Mouse (Mus musculus) small intestine, adult 2 months (tissue): ENCODE measurements around the gene Med24. TPM values are rescaled to one million over a fixed set of nuclear protein-coding genes. Genes with fewer than 3 reads are reported as not detected.
A peak's percentile ranks its signal among the peaks of the same experiment; 100 is the strongest.

Source experiments
- H3K27ac ChIP-seq: fragments of 200-500 bp; 2 replicates; pipeline ENCODE4 v1.5.1; 2012; ENCODE audit warnings: low read depth, low read length, control low read depth, inconsistent platforms; ENCODE audit not compliant: insufficient read depth
- H3K27me3 ChIP-seq: fragments of 200-500 bp; 2 replicates; pipeline ENCODE4 v1.6.1; 2012; ENCODE audit warnings: mild to moderate bottlenecking, moderate library complexity, low read length, inconsistent platforms; ENCODE audit not compliant: control insufficient read depth, insufficient read depth
- H3K36me3 ChIP-seq: fragments of 200-500 bp; 2 replicates; pipeline ENCODE4 v1.6.1; 2012; ENCODE audit warnings: mild to moderate bottlenecking, low read length, control low read depth, inconsistent platforms; ENCODE audit not compliant: control insufficient read depth, insufficient read depth
- H3K4me1 ChIP-seq: fragments of 200-500 bp; 2 replicates; pipeline ENCODE4 v1.6.1; 2012; ENCODE audit warnings: low read length, inconsistent platforms, mixed read lengths; ENCODE audit not compliant: control insufficient read depth, insufficient read depth, insufficient read length
- H3K4me3 ChIP-seq: fragments of 200-500 bp; 2 replicates; pipeline ENCODE4 v1.5.1; 2012; ENCODE audit warnings: low read depth, mild to moderate bottlenecking, control low read depth, inconsistent platforms, low read length, moderate library complexity
- CTCF ChIP-seq: fragments of 200-500 bp; IDR thresholded peaks from 2 replicates; pipeline ENCODE4 v1.5.1; 2012; ENCODE audit warnings: low read depth, mild to moderate bottlenecking, control low read depth, inconsistent platforms, low read length, moderate library complexity, mixed read lengths; ENCODE audit not compliant: insufficient replicate concordance, insufficient read length; ENCODE audit errors: extremely low read depth
- POLR2A ChIP-seq: fragments of 200-500 bp; IDR thresholded peaks from 2 replicates; pipeline ENCODE4 v1.6.1; 2012; ENCODE audit warnings: low read depth, mild to moderate bottlenecking, control low read depth, inconsistent platforms, low read length, moderate library complexity
- WGBS: fragments of 180-500 bp; shearing (Covaris S2); methylation state at CpG from one replicate; pipeline ENCODE4 v1.1.7; 2018; 5-methylcytosine and 5-hydroxymethylcytosine counted together
- polyA plus RNA-seq: library from polyadenylated mRNA; depleted of rRNA; stranded (reverse); fragments of >200 nt; gene quantifications from 2 replicates; pipeline ENCODE4 v1.2.3, GENCODE M21; 2012

Med24 gene
- polyA plus RNA-seq, 1 experiment = 49.5 TPM

DNA sequence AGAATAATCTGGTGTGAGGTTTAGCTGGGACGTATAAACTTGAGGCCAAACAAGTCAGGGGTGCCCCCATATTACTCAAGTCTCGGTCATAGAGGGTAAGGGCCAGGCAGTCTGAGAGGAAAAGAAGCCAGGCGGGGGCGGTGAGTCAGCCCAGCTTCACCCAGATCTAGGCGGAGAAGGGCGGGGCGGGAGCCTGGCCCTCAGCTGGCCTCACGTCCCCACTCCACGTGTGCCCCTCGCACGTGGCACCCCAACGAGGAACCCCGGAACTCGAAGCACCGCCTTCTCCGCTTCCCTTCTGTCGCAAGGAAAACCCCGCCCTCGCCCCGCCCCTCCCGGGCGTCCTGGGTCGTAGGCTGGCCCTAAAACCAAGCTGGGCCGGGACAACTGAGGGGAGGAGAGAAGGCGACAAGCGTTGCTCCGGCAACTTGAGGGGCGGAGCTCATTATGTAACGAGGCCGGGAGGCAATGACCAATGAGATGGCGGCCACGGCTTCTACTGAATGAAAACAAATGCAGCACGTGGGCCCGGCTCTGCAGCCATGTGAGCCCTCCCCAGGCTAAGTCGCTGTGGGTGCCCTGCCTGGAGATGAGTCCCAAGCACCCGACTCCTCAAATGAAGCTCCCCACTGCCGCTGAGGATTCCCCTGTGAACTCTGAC lies 44.5 kb upstream of the Med24 start:
- TF ChIP-seq POLR2A (peak; percentile 66; the same call in 1 of the 2 replicates), CTCF (no peak)
- under 1% methylated on average over 37 of the region's 37 CpGs for WGBS
- peaks cover 27% of the 10 kb centered on the region for H3K4me1 ChIP-seq

DNA sequence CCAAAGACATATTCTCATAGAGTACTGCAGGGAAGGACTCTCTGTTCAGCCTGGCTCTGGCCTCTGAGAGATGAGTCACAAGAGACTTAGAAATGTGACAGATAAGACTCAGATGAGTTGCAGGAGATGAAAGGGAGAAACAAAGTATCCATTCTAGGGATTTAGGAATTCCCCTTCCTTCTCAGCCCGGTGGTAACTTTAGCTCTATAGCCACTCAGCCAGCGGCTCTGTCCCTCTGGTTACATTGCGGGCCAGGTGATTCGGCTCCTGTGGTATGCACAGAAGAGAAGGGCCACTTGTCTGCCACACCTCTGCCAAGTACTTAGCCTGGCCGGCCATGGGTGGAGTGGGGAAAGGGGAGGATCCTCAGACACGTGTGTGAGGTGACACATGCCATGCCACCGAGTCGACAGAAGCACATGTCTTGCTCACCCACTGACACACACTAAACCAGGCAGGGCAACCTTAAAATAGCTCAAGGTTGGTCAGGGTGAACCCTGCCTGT lies 43.5 kb upstream of the Med24 start:
- Histone ChIP-seq H3K4me3 (peak overlapping the region; percentile 66), H3K27me3 (no peaks in the 10 kb centered on the region), H3K27ac (peak overlapping the region; percentile 97), H3K36me3 (peaks cover 49% of the 10 kb centered on the region), H3K4me1 (peaks cover 27% of the 10 kb centered on the region)
- TF ChIP-seq CTCF (no peak), POLR2A (peak; percentile 66; the same call in 1 of the 2 replicates)
- 9% methylated on average over 8 of the region's 8 CpGs for WGBS

More for the DNA sequence above, 44.5 kb upstream of the Med24 start:
- H3K27me3 ChIP-seq = no peaks in the 10 kb centered on the region
- peak overlapping the region; percentile 68 for H3K4me3 ChIP-seq
- H3K36me3 ChIP-seq = peaks cover 38% of the 10 kb centered on the region
- peak overlapping the region; percentile 99 for H3K27ac ChIP-seq

DNA sequence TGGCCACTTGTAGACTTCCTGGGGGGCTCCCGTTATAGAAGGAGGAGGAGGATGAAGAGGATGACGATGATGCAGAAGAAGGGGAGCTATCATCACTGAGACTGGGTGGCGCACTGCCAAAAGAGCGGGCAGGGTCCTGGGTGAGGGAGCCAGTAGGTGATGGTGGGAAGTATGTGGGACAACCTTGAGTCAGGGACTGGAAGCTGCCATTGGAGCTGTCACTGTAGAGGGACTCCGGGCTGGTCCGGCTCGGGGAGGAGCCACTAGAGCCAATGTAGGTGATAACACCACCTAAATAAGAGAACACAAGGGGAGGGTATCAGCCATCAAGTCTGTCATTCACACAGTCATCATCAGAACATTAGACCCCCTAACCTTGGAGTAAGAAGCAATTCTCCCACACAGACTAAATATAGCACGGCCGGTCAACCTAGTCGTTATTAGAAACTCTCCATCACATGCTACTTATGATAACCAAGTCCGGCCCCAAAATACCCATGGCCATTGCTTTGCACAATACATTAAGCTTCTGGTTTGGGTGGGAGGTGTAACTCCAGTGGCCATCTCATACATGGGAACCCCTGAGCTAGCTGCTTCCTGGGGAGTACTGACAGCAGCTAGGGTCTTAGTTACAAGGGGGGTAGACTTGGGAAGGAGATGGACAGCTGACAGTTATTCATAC lies 42.8 kb upstream of the Med24 start:
- no peak for TF ChIP-seq CTCF
- TF ChIP-seq POLR2A = no peak
- Histone ChIP-seq H3K36me3 (peaks cover 54% of the 10 kb centered on the region), H3K27ac (peak overlapping the region; percentile 97), H3K4me3 (peak overlapping the region; percentile 66), H3K27me3 (no peaks in the 10 kb centered on the region), H3K4me1 (peaks cover 23% of the 10 kb centered on the region)
- 68% methylated on average over 11 of the region's 11 CpGs for WGBS

DNA sequence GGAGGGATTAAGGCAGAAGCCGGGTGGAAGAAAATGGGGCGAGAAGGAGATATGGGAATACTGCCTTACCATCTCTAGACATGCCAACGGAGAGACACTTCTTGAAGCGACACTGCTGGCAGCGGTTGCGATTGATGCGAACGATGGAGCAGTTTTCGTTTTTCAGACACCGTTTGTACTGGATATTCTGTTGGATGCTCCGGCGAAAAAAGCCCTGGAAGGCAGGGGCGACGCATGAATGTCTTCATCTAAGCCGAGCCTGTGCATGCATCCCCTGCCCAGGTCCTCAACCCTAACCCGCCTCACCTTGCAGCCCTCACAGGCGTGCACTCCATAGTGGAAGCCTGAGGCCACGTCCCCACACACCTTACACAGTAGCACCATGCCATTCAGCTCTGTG lies 41.9 kb upstream of the Med24 start:
- 92% methylated on average over 18 of the region's 18 CpGs for WGBS
- H3K36me3 ChIP-seq = peaks cover 54% of the 10 kb centered on the region
- peaks cover 15% of the 10 kb centered on the region for H3K4me1 ChIP-seq
- H3K27me3 ChIP-seq = no peaks in the 10 kb centered on the region
- no peak overlapping the region for H3K27ac ChIP-seq
- H3K4me3 ChIP-seq = no peak overlapping the region
- TF ChIP-seq POLR2A (no peak), CTCF (no peak)

DNA sequence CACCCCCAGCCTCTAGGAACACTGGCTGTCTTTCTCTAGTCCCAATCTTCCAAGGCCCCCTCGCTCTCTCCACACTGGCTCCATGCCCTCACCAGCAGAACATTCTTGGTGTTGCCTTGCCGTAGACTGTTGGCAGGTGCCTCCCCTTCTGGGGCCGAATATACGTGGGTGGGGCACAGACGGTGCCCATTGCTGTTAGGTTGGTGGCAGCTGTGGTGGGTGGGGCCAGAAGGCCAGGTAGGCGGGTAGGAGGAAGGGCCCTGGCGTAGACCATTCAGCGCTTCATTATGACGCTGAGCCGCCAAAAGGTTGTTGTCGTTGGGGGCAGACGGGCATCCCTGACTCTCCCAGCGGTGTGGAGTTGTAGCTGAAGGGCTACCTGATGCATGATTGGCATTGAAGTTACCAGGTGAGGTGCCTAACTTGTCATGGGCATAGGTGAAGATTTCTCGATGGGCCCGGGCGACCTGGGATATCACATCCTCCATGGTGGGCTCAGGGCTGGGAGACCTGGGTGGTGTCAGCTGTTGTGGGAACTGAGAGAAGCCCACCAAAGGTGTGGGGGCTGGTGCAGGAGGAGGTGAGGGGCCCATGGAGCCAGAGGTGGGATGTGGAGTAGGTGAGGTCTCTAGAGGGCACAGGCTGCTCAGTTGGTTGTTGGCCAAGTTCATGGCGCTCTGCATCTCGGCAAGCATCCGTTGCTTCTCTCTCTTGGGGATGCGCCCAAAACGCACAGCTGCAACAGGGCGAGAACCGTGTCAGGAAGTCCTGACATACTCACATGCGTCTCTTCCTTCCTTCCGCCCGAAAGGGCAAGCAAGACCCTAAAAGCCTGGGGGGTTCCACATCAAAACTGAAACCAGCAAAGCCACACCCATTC lies 41.1 kb upstream of the Med24 start:
- Histone ChIP-seq H3K4me3 (peak overlapping the region; percentile 11), H3K27me3 (no peaks in the 10 kb centered on the region), H3K36me3 (peaks cover 57% of the 10 kb centered on the region), H3K4me1 (peaks cover 10% of the 10 kb centered on the region), H3K27ac (0 out of 2 replicates have a peak overlapping the region, but pooled peaks have one; percentile 7)
- 53% methylated on average over 26 of the region's 26 CpGs for WGBS
- TF ChIP-seq POLR2A (no peak; the same call in 1 of the 2 replicates), CTCF (no peak)

DNA sequence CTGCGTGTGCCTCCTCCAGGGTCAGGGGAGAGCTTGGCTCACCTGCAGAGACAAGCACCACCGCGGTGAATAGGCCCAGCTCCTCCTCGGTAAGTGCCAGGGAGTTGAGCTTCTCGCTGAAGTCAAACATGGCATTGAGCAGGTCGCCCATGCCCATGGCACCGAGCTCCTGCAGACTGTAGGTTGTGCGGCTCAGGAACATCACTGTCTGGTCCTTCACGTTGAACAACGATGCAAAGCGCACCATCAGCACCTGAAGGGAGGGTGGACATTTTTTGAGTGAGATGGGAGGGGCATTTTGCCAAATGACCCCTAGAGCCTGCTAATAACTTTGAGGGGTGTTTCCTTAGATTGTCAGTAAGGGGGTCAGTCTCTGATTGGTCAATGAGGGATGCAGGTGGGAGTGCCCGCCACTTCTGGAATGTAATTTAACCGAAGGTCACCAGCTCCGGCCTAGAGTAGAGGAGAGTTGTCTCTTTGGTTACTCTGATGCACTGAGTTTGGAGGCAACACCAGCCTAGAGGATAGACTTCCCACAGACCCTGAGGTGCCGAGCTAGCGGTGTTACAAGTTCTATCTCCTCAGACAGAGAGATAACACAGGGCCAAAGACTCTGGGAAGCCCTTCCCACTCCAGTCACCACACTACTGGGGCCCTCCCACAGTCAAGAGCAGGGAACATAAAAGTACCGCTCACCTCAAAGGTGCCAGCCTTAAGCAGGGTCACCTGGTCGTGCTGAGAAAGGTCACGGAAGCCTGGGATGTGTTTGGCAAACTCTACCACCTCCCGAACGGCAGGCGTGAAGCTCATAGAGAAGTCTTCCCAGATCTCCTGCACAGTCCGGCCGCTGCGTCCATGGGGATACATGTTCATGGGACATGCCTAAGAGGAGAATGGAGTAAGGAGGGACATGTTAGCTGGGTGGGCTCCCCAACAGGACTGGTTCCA lies 40.0 kb upstream of the Med24 start:
- peaks cover 10% of the 10 kb centered on the region for H3K4me1 ChIP-seq
- no peak for TF ChIP-seq POLR2A
- TF ChIP-seq CTCF = no peak
- H3K4me3 ChIP-seq = no peak overlapping the region
- H3K27me3 ChIP-seq = no peaks in the 10 kb centered on the region
- peaks cover 67% of the 10 kb centered on the region for H3K36me3 ChIP-seq
- 0 out of 2 replicates have a peak overlapping the region, but pooled peaks have one; percentile 7 for H3K27ac ChIP-seq
- whole genome bisulfite sequencing = 72% methylated on average over 25 of the region's 25 CpGs
